Mouse (Mus musculus) limb, embryonic 15.5 days (tissue): ENCODE measurements at regions not wholly inside any gene's neighbourhood (a gene's known extent, or its start where the extent isn't known, plus 50 kb on each side); places are given as distances from the start of the nearest gene placed in this dataset.

ENCODE experiments used
- ATAC-seq: fragments of 200-750 bp; cut with Nextera tagmentation; 2 replicates; pipeline ENCODE4 v1.8.0; 2017; ENCODE audit warnings: low read depth, moderate TSS enrichment; ENCODE audit not compliant: insufficient number of reproducible peaks, low FRiP score, low TSS enrichment
- H3K27ac ChIP-seq: fragments of 300-500 bp; sonication (generic); 2 replicates; pipeline ENCODE4 v1.5.1; 2015; ENCODE audit warnings: moderate library complexity, mild to moderate bottlenecking, inconsistent platforms
- H3K27me3 ChIP-seq: fragments of 300-500 bp; sonication (generic); 2 replicates; pipeline ENCODE4 v1.6.1; 2015; ENCODE audit warnings: inconsistent platforms
- H3K36me3 ChIP-seq: fragments of 300-500 bp; sonication (generic); 2 replicates; pipeline ENCODE4 v1.6.1; 2015; ENCODE audit warnings: inconsistent platforms
- H3K4me1 ChIP-seq: fragments of 300-500 bp; sonication (generic); 2 replicates; pipeline ENCODE4 v1.6.1; 2015; ENCODE audit warnings: inconsistent platforms
- H3K4me2 ChIP-seq: fragments of 300-500 bp; sonication (generic); 2 replicates; pipeline ENCODE4 v1.6.1; 2015; ENCODE audit warnings: mild to moderate bottlenecking, inconsistent platforms
- H3K4me3 ChIP-seq: fragments of 300-500 bp; sonication (generic); 2 replicates; pipeline ENCODE4 v1.5.1; 2015; ENCODE audit warnings: mild to moderate bottlenecking, inconsistent platforms
- H3K9ac ChIP-seq: fragments of 300-500 bp; sonication (generic); 2 replicates; pipeline ENCODE4 v1.6.1; 2015; ENCODE audit warnings: inconsistent platforms
- H3K9me3 ChIP-seq: fragments of 300-500 bp; sonication (generic); 2 replicates; pipeline ENCODE4 v1.6.1; 2016; ENCODE audit warnings: inconsistent platforms
- WGBS: fragments of 180-500 bp; shearing (Covaris S2); methylation state at CpG from one replicate; pipeline ENCODE4 v1.1.7; 2015; 5-methylcytosine and 5-hydroxymethylcytosine counted together

DNA sequence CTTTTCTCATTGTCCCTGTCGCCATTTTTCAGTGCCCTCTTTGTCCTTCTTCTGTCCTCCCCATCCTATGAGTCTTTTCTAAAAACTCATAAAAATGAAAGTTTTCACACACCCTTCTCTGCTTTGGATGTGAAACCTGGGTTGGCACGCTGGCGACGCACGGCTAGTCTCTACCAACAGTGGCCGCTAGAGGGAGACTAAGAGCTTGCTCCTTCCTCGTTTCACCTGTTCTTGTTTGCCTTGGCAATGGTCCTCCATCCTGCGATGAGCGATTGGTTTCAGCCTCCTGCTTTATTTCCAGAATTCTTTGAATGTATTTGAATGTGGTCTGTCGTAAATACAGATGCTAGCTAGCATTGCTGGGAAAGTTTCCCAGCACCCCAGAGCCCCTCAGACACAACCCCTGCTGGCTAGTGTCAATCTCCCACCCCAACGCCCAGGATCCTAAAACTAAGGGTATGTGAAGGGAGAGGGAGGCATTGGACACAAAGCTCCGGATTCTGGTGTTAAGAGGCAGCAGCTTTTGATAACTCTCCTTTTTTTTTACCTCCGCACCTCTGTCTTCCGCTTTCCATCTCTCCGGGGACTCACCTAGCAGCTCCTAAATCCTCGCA, 85.8 kb upstream of the Hmcn1 start:
- 33% methylated on average over 16 of the region's 16 CpGs for WGBS
- no peak for ATAC-seq
- H3K4me2 ChIP-seq, result no peak overlapping the region
- peaks cover 8% of the 10 kb centered on the region; the same call in 1 of the 2 replicates for H3K4me1 ChIP-seq
- no peak overlapping the region for H3K27ac ChIP-seq
- H3K27me3 ChIP-seq, result no peaks in the 10 kb centered on the region
- no peaks in the 10 kb centered on the region for H3K36me3 ChIP-seq
- no peaks in the 10 kb centered on the region for H3K9me3 ChIP-seq
- H3K4me3 ChIP-seq, result no peak overlapping the region
- no peak overlapping the region for H3K9ac ChIP-seq

DNA sequence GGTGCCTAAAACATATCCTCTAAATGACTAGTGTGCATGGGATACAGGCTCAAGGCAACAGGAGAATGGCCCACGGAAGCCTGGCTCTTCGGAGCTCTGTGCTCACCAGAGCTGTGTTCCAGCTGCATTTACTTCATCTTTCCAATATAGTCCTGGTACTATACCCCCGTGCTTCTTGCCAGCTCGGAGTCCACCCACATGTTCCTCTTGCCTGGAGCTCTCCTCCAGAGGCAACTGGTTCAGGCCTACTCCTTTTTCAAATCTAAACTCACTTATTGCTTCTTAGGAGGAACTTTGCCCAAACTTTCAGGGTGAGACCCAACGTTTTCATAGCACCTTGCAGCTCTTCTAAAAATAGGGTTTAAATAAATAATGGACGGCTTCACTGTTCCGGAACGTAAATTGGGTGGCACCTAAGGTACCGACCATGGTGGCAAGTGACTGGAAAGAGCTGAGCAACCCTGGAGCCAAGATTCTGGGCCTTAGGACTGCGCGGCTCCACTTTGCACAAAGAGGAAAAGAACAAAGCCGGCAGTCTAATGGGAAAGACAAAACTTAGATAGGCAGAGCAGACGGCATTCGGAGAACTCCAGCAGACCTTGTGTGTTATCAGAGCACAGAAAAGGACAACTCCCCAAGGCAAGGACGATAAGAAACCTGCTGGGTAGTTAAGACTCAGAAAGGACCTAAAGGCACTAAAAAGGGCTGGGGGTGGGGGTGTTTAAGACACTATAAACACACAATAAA, 86.6 kb upstream of the Hmcn1 start:
- Histone ChIP-seq H3K9ac (no peak overlapping the region), H3K9me3 (no peaks in the 10 kb centered on the region), H3K27ac (no peak overlapping the region), H3K27me3 (no peaks in the 10 kb centered on the region), H3K36me3 (no peaks in the 10 kb centered on the region), H3K4me2 (no peak overlapping the region), H3K4me1 (peaks cover 8% of the 10 kb centered on the region; the same call in 1 of the 2 replicates), H3K4me3 (no peak overlapping the region)
- 69% methylated on average over 15 of the region's 15 CpGs for WGBS
- ATAC-seq, result no peak

GRCm38 (mm10) chr1:151080510-151080980, 87.3 kb upstream of the Hmcn1 start:
- Histone ChIP-seq H3K36me3 (no peaks in the 10 kb centered on the region), H3K27ac (no peak overlapping the region), H3K27me3 (no peaks in the 10 kb centered on the region), H3K9me3 (no peaks in the 10 kb centered on the region), H3K4me3 (no peak overlapping the region), H3K4me1 (peaks cover 8% of the 10 kb centered on the region; the same call in 1 of the 2 replicates), H3K9ac (no peak overlapping the region), H3K4me2 (no peak overlapping the region)
- ATAC-seq, result no peak
- 41% methylated on average over 9 of the region's 9 CpGs for WGBS

DNA sequence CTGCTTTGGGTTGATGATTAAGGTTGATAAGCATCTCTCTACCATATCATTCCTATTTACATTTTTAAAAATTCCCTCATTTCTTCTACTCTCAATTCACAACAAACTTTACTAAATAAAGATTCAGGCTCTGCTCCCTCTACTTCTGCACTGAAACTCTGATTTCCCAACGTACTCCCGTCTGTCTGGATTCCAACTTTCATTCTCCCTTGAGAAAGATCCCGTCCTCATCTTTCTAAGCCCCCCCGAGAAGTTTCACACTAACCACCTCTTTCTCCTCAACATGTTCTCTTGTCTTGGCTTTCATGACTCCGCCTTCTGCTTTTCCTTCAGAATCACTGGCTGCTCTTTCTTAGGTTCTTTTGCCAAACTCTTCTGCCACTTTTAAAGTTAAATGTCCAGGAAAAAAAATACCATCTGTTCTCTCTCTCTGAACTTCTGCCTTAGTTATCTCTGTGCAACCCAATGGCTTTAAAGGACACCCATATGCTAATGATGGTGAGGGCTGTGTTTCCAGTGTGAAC, 89.3 kb upstream of the Hmcn1 start:
- 87% methylated on average over 5 of the region's 5 CpGs for WGBS
- Histone ChIP-seq H3K4me3 (no peak overlapping the region), H3K36me3 (no peaks in the 10 kb centered on the region)

DNA sequence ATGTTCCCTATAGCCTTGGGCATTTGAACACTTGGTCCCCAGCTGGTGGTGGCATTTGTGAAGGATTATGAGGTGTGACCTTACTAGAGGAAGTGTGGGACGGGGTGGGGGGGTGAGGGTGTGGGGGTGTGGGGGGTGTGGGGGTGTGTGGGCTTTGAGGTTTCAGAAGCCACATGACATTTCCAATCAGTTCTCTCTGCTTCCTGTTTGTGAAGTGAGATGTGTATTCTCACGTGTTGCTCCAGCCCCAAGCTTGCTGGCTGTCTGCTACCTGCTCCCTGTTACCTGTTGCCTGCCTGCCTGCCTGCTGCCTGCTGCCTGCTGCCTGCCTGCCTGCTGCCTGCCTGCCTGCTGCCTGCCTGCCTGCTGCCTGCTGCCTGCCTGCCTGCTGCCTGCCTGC, 90.6 kb upstream of the Hmcn1 start:
- no peaks in the 10 kb centered on the region for H3K27me3 ChIP-seq
- no peaks in the 10 kb centered on the region for H3K9me3 ChIP-seq
- no peak for ATAC-seq
- peaks cover 7% of the 10 kb centered on the region; the same call in 1 of the 2 replicates for H3K4me1 ChIP-seq
- H3K4me2 ChIP-seq, result no peak overlapping the region
- H3K4me3 ChIP-seq, result no peak overlapping the region
- WGBS, result 70% methylated on average over 2 of the region's 2 CpGs
- H3K9ac ChIP-seq, result no peak overlapping the region
- no peak overlapping the region for H3K27ac ChIP-seq
- no peaks in the 10 kb centered on the region for H3K36me3 ChIP-seq

More for the DNA sequence above, 89.3 kb upstream of the Hmcn1 start:
- ATAC-seq, result no peak
- Histone ChIP-seq H3K4me2 (no peak overlapping the region), H3K9ac (no peak overlapping the region), H3K27me3 (no peaks in the 10 kb centered on the region), H3K4me1 (peaks cover 8% of the 10 kb centered on the region; the same call in 1 of the 2 replicates), H3K9me3 (no peaks in the 10 kb centered on the region), H3K27ac (no peak overlapping the region)

GRCm38 (mm10) chr1:151086111-151086859, 93.0 kb upstream of the Hmcn1 start:
- Histone ChIP-seq H3K36me3 (no peaks in the 10 kb centered on the region), H3K4me1 (no peaks in the 10 kb centered on the region), H3K27ac (no peak overlapping the region), H3K4me2 (no peak overlapping the region), H3K27me3 (no peaks in the 10 kb centered on the region), H3K9ac (no peak overlapping the region), H3K4me3 (no peak overlapping the region), H3K9me3 (no peaks in the 10 kb centered on the region)
- WGBS, result 78% methylated on average over 22 of the region's 22 CpGs
- ATAC-seq, result no peak

DNA sequence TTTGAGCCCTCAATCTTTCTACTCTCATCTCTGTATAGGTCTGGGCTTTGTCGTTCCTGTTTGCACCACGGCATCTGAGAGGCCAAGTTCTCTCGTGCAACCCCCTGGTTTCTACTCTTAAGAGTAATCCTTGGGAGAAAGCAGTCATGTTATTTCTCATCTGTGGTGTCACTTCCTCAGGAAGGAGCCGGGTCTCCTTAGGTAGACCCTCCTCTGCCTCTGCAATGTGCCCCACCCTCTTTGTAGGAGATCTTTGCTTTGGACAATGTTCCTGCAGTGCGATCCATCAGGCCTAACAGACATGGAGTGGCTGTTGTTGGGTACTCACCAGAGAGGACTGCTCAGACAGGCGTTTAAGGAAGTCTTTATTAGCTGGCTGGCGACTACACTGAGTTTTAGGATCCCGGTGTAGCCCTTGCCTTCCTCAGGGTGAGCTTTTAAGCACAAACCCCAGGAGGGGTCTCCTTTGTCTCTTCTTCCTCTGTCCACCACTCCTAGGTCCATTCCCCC, 94.0 kb upstream of the Hmcn1 start:
- WGBS, result 71% methylated on average over 8 of the region's 8 CpGs
- ATAC-seq, result no peak
- H3K9me3 ChIP-seq, result no peaks in the 10 kb centered on the region

GRCm38 (mm10) chr1:151087811-151088511, 94.4 kb upstream of the Gm47985 start:
- H3K4me3 ChIP-seq, result no peak overlapping the region
- no peak for ATAC-seq
- 79% methylated on average over 14 of the region's 14 CpGs for WGBS
- H3K4me1 ChIP-seq, result no peaks in the 10 kb centered on the region
- H3K36me3 ChIP-seq, result no peaks in the 10 kb centered on the region
- H3K9ac ChIP-seq, result no peak overlapping the region
- H3K9me3 ChIP-seq, result no peaks in the 10 kb centered on the region
- no peaks in the 10 kb centered on the region for H3K27me3 ChIP-seq
- H3K27ac ChIP-seq, result no peak overlapping the region
- H3K4me2 ChIP-seq, result no peak overlapping the region

More for the DNA sequence above, 94.0 kb upstream of the Hmcn1 start:
- no peaks in the 10 kb centered on the region for H3K36me3 ChIP-seq
- H3K27me3 ChIP-seq, result no peaks in the 10 kb centered on the region
- no peak overlapping the region for H3K4me3 ChIP-seq
- H3K9ac ChIP-seq, result no peak overlapping the region
- no peaks in the 10 kb centered on the region for H3K4me1 ChIP-seq
- no peak overlapping the region for H3K4me2 ChIP-seq
- H3K27ac ChIP-seq, result no peak overlapping the region

- no peaks in the 10 kb centered on the region for H3K27me3 ChIP-seq
- H3K4me3 ChIP-seq, result no peak overlapping the region
- 53% methylated on average over 11 of the region's 11 CpGs for WGBS
- H3K9me3 ChIP-seq, result no peaks in the 10 kb centered on the region
- no peak overlapping the region for H3K9ac ChIP-seq
- no peaks in the 10 kb centered on the region for H3K36me3 ChIP-seq
- ATAC-seq, result no peak
- no peak overlapping the region for H3K27ac ChIP-seq
- no peaks in the 10 kb centered on the region for H3K4me1 ChIP-seq
- no peak overlapping the region for H3K4me2 ChIP-seq
These were observed 93.7 kb upstream of the Gm47985 start for GRCm38 (mm10) chr1:151088535-151089125.

- Histone ChIP-seq H3K4me3 (no peak overlapping the region), H3K9me3 (no peaks in the 10 kb centered on the region), H3K4me1 (peaks cover 3% of the 10 kb centered on the region), H3K4me2 (no peak overlapping the region), H3K36me3 (no peaks in the 10 kb centered on the region), H3K27ac (no peak overlapping the region), H3K9ac (no peak overlapping the region), H3K27me3 (no peaks in the 10 kb centered on the region)
- ATAC-seq, result no peak
- WGBS, result 72% methylated on average over 4 of the region's 4 CpGs
These were observed 90.3 kb upstream of the Gm47985 start for GRCm38 (mm10) chr1:151092035-151092434.
